Mouse (Mus musculus): ENCODE results near the gene Rab9b. TPM values are rescaled to one million over a fixed set of nuclear protein-coding genes. Genes with fewer than 3 reads are reported as not detected.

Rab9b gene
- polyA plus RNA-seq (2014; fragmentation: Nextera tagmentation; extraction: Ambion mirVana): 23.8 and 25.8 TPM in 2 replicates

DNA sequence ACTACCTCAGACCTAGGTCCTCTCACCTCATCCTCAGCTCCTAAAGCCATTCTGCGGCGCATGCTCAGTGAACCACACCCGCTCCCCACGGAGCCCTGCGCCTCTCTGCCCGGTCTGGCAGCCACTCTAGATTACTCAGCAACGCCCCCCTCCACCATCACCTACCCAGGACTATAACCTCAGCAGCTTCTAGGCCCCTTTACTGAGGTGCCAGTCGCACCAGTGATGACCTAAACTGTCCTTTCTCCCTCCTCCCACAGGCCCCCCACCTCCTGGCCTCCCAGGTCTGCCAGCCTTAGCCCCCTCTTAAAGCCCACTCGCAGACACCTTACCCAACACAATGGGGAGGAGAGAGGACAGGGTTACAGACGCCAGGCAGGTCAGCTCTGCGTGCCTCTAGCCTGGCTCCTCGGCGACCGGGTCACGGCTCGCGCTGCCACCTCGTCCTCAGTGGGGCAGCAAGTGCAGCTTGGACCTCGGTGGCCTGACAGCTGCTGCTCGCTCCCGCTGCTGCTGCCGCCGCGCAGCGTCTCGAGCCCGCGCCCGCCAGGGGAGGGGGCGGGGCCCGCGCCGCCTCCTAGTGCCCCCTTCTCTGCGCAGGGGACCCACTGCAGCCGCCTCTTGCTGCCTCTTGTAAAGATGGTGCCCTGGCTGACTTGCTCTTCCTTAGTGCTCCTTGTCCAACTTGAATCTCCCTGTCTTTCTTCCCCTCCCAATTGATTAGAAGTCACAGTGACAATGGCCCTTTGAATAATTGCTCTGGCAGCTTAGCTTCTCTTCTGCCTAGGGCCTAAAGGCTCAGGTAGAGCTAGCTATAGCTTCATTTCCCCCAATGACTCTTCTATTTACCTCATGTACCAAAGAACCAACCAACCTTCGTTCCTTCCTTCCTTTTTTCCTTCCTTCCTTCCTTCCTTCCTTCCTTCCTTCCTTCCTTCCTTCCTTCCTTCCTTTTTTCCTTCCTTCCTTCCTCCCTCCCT is at the start of gene Rab9b:
Rab9b (minus strand) TSS at position 695 of the 980 bp plus-strand sequence.
- no peaks in the 10 kb centered on the region for H3K27me3 ChIP-seq (ENCODE audit: control insufficient read depth, insufficient read depth, low read length)
- H3K4me1 ChIP-seq (replicated peaks; ENCODE audit: control insufficient read depth, insufficient read depth, low read length): no peaks in the 10 kb centered on the region
- WGBS: 20% methylated on average over 32 of the region's 36 CpGs
- peak within 1 kb of the TSS; percentile 60 for H3K4me3 ChIP-seq (replicated peaks; ENCODE audit: low read length)
- H3K27ac ChIP-seq: peak within 1 kb of the TSS; percentile 83
- H3K4me2 ChIP-seq (replicated peaks): peak within 1 kb of the TSS; percentile 53
- H3K9ac ChIP-seq: peak within 1 kb of the TSS; percentile 74
- no peaks in the 10 kb centered on the region for H3K9me3 ChIP-seq (ENCODE audit: control insufficient read depth, low read length)
- H3K36me3 ChIP-seq (replicated peaks; ENCODE audit: control insufficient read depth, insufficient read depth): no peaks in the 10 kb centered on the region
- DNase-seq (ENCODE audit: low spot score) (peak; percentile 66), ATAC-seq (ENCODE audit: low FRiP score) (peak; percentile 93)

DNA sequence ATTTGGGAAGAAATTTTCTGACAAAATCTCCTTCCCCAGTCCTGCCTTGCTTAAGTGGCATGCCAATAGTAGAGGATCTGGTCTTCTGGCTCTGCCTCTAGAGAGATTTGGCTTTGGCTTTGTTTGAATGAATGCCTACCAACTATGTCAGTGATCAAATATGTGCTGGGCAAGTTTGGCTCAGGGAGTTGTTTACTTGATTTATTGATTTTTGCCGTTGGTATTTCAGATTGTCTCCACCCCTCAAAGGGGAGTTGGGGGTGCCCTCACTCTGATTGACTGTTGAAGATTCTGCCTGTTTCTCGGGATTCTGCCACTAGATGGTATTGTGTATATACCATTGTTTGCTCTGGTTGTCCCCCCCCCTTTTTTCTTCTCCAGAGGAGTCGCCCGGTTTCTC is 35.8 kb upstream of the Rab9b start:
- Histone ChIP-seq H3K9me3 (ENCODE audit: control insufficient read depth, low read length) (no peaks in the 10 kb centered on the region), H3K4me1 (replicated peaks; ENCODE audit: control insufficient read depth, insufficient read depth, low read length) (no peaks in the 10 kb centered on the region), H3K4me2 (replicated peaks) (no peak overlapping the region), H3K4me3 (replicated peaks; ENCODE audit: low read length) (no peak overlapping the region), H3K36me3 (replicated peaks; ENCODE audit: control insufficient read depth, insufficient read depth) (no peaks in the 10 kb centered on the region), H3K9ac (no peak overlapping the region), H3K27ac (no peak overlapping the region), H3K27me3 (ENCODE audit: control insufficient read depth, insufficient read depth, low read length) (no peaks in the 10 kb centered on the region)
- DNase-seq (ENCODE audit: low spot score) (no peak), ATAC-seq (ENCODE audit: low FRiP score) (no peak)
- 72% methylated on average over 4 of the region's 4 CpGs for WGBS

DNA sequence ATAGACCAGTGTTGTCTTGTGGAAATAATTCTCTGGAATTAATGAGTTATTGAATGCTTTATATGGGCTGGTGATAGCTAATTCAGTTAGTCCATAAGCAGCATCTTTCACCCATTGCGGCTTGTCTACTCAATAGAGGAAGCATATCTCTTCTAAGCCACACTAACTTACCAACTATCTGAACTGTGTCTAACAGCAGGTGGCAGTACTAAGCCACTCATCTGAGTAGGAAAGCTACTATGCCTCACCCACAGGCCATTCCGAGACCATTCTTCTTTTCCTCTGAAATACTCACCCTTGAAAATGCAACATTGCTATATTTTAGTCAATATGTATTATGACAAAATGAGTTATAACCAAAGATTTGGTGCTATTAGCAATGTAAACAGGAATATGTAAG is 27.2 kb upstream of the Rab9b start:
- no peaks in the 10 kb centered on the region for H3K27me3 ChIP-seq (ENCODE audit: control insufficient read depth, insufficient read depth, low read length)
- ATAC-seq (ENCODE audit: low FRiP score): no peak
- H3K36me3 ChIP-seq (replicated peaks; ENCODE audit: control insufficient read depth, insufficient read depth): no peaks in the 10 kb centered on the region
- DNase-seq (ENCODE audit: low spot score): peak; percentile 38
- no peak overlapping the region for H3K27ac ChIP-seq
- H3K9me3 ChIP-seq (ENCODE audit: control insufficient read depth, low read length): no peaks in the 10 kb centered on the region
- H3K4me3 ChIP-seq (replicated peaks; ENCODE audit: low read length): no peak overlapping the region
- 66% methylated on average over 2 of the region's 2 CpGs for WGBS
- no peaks in the 10 kb centered on the region for H3K4me1 ChIP-seq (replicated peaks; ENCODE audit: control insufficient read depth, insufficient read depth, low read length)
- no peak overlapping the region for H3K4me2 ChIP-seq (replicated peaks)
- no peak overlapping the region for H3K9ac ChIP-seq

- no peaks in the 10 kb centered on the region for H3K27me3 ChIP-seq (ENCODE audit: control insufficient read depth, insufficient read depth, low read length)
- WGBS: 34% methylated on average over 3 of the region's 3 CpGs
Measured at GRCm38 (mm10) chrX:136850300-136850699, 18.3 kb downstream of the Rab9b start.

DNA sequence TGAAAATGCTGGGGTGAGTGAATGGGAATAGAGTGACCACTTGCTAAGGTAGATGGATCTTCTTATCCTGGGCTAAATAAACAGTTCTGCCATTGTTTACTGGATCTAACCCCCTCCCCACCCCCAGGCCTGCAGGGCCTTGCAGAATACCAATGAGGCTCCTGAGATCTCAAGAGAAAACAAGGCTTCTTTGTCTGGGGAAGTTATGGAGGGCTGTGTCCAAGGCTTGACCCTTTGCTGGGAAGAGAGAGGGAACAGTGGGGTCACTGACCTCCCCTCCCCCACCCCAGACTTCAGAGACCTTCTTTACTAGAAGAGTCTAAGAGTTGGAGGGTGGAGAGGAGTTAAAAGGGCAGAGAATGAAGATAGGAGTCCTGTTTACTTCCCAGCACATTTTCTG is 39.9 kb downstream of the Rab9b start:
- Histone ChIP-seq H3K4me2 (replicated peaks) (no peak overlapping the region), H3K9me3 (ENCODE audit: control insufficient read depth, low read length) (no peaks in the 10 kb centered on the region), H3K4me1 (replicated peaks; ENCODE audit: control insufficient read depth, insufficient read depth, low read length) (no peaks in the 10 kb centered on the region), H3K36me3 (replicated peaks; ENCODE audit: control insufficient read depth, insufficient read depth) (no peaks in the 10 kb centered on the region), H3K27ac (no peak overlapping the region), H3K27me3 (ENCODE audit: control insufficient read depth, insufficient read depth, low read length) (no peaks in the 10 kb centered on the region; the same call in none of the 2 replicates), H3K9ac (no peak overlapping the region), H3K4me3 (replicated peaks; ENCODE audit: low read length) (no peak overlapping the region)
- DNase-seq (ENCODE audit: low spot score) (no peak), ATAC-seq (ENCODE audit: low FRiP score) (no peak)

More at GRCm38 (mm10) chrX:136850300-136850699, 18.3 kb downstream of the Rab9b start:
- Histone ChIP-seq H3K27ac (no peak overlapping the region), H3K9me3 (ENCODE audit: control insufficient read depth, low read length) (no peaks in the 10 kb centered on the region), H3K4me1 (replicated peaks; ENCODE audit: control insufficient read depth, insufficient read depth, low read length) (no peaks in the 10 kb centered on the region), H3K9ac (no peak overlapping the region), H3K4me3 (replicated peaks; ENCODE audit: low read length) (no peak overlapping the region), H3K36me3 (replicated peaks; ENCODE audit: control insufficient read depth, insufficient read depth) (no peaks in the 10 kb centered on the region), H3K4me2 (replicated peaks) (no peak overlapping the region)
- DNase-seq (ENCODE audit: low spot score): no peak
- ATAC-seq (ENCODE audit: low FRiP score): no peak

- H3K27me3 ChIP-seq (ENCODE audit: control insufficient read depth, insufficient read depth, low read length): no peaks in the 10 kb centered on the region; the same call in none of the 2 replicates
- ATAC-seq (ENCODE audit: low FRiP score): no peak
Measured at GRCm38 (mm10) chrX:136825016-136825415, 43.5 kb downstream of the Rab9b start.

DNA sequence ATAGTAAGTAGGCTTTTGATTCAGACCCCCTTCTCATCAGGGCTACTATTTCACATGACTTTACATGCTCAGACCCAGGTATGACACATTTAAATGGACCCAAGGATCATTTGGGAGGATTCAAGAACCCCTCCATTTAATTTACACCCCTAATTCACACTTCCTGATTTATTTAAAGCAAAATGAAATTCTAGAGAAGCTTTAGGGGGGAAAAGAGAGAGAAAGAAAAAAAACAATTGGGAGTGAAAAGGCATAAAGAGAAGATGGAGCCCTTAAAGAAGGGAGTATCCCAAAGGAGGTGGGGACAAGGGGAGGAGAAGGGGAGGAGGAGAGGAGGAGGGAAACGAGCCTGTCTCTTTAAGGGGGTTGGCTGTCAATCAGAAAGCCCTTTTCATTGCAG is 46.2 kb downstream of the Rab9b start, which contains the start of gene Plp1:
Plp1 (plus strand) TSS at position 301 of the 400 bp plus-strand sequence.
- no peak within 1 kb of the TSS for H3K9ac ChIP-seq
- no peak within 1 kb of the TSS for H3K27ac ChIP-seq
- ATAC-seq (ENCODE audit: low FRiP score) (no peak), DNase-seq (ENCODE audit: low spot score) (no peak)
- H3K27me3 ChIP-seq (ENCODE audit: control insufficient read depth, insufficient read depth, low read length): no peaks in the 10 kb centered on the region; the same call in 1 of the 2 replicates
- no peak within 1 kb of the TSS for H3K4me3 ChIP-seq (replicated peaks; ENCODE audit: low read length)
- H3K36me3 ChIP-seq (replicated peaks; ENCODE audit: control insufficient read depth, insufficient read depth): no peaks in the 10 kb centered on the region
- no peaks in the 10 kb centered on the region for H3K4me1 ChIP-seq (replicated peaks; ENCODE audit: control insufficient read depth, insufficient read depth, low read length)
- H3K9me3 ChIP-seq (ENCODE audit: control insufficient read depth, low read length): no peaks in the 10 kb centered on the region
- 20% methylated on average over 1 of the region's 1 CpGs for WGBS
- H3K4me2 ChIP-seq (replicated peaks): no peak within 1 kb of the TSS

More at GRCm38 (mm10) chrX:136825016-136825415, 43.5 kb downstream of the Rab9b start:
- Histone ChIP-seq H3K4me2 (replicated peaks) (no peak overlapping the region), H3K27ac (peak overlapping the region; percentile 32; the same call in 1 of the 2 replicates), H3K4me3 (replicated peaks; ENCODE audit: low read length) (no peak overlapping the region), H3K9me3 (ENCODE audit: control insufficient read depth, low read length) (no peaks in the 10 kb centered on the region), H3K36me3 (replicated peaks; ENCODE audit: control insufficient read depth, insufficient read depth) (no peaks in the 10 kb centered on the region), H3K9ac (no peak overlapping the region), H3K4me1 (replicated peaks; ENCODE audit: control insufficient read depth, insufficient read depth, low read length) (no peaks in the 10 kb centered on the region)
- no peak for DNase-seq (ENCODE audit: low spot score)
- 51% methylated on average over 4 of the region's 4 CpGs for WGBS

DNA sequence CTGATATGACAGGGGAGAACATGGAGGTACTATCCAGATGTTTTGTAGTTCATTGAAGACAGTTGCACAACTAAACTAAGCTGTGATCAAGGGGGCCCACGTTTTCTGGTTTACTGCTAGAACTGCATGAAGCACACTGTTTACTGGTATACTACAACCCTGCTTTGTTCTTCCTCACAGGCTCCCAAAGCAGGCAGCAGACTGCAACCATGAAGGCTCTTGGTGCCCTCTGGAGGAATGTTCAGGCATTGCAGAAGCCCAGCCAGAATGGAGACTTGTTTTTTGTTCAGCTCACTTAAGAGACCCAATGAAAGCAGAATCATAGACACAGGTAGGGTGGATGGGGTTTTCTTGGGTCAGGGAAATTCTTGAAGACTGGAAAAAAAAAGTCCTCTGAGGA is 48.3 kb downstream of the Rab9b start:
- 8% methylated on average over 1 of the region's 1 CpGs for WGBS

GRCm38 (mm10) chrX:136819752-136820151 is 48.8 kb downstream of the Rab9b start:
- no peak for DNase-seq (ENCODE audit: low spot score)
- ATAC-seq (ENCODE audit: low FRiP score): peak; percentile 24; the same call in 1 of the 2 replicates
- no peaks in the 10 kb centered on the region for H3K4me1 ChIP-seq (replicated peaks; ENCODE audit: control insufficient read depth, insufficient read depth, low read length)
- no peaks in the 10 kb centered on the region for H3K9me3 ChIP-seq (ENCODE audit: control insufficient read depth, low read length)
- H3K4me3 ChIP-seq (replicated peaks; ENCODE audit: low read length): no peak overlapping the region
- H3K27me3 ChIP-seq (ENCODE audit: control insufficient read depth, insufficient read depth, low read length): no peaks in the 10 kb centered on the region
- 0 out of 2 replicates have a peak overlapping the region, but pooled peaks have one; percentile 15 for H3K27ac ChIP-seq
- no peaks in the 10 kb centered on the region for H3K36me3 ChIP-seq (replicated peaks; ENCODE audit: control insufficient read depth, insufficient read depth)
- no peak overlapping the region for H3K9ac ChIP-seq
- WGBS: 87% methylated on average over 6 of the region's 6 CpGs
- H3K4me2 ChIP-seq (replicated peaks): no peak overlapping the region

More for the DNA sequence above, 48.3 kb downstream of the Rab9b start:
- Histone ChIP-seq H3K27me3 (ENCODE audit: control insufficient read depth, insufficient read depth, low read length) (no peaks in the 10 kb centered on the region), H3K4me1 (replicated peaks; ENCODE audit: control insufficient read depth, insufficient read depth, low read length) (no peaks in the 10 kb centered on the region), H3K4me2 (replicated peaks) (no peak overlapping the region), H3K9ac (no peak overlapping the region), H3K36me3 (replicated peaks; ENCODE audit: control insufficient read depth, insufficient read depth) (no peaks in the 10 kb centered on the region), H3K9me3 (ENCODE audit: control insufficient read depth, low read length) (no peaks in the 10 kb centered on the region), H3K4me3 (replicated peaks; ENCODE audit: low read length) (no peak overlapping the region), H3K27ac (0 out of 2 replicates have a peak overlapping the region, but pooled peaks have one; percentile 15)
- ATAC-seq (ENCODE audit: low FRiP score): peak; percentile 88
- peak; percentile 85 for DNase-seq (ENCODE audit: low spot score)
